ENCODE assay signal across 15 mouse cellular contexts in the genomic region with DNA sequence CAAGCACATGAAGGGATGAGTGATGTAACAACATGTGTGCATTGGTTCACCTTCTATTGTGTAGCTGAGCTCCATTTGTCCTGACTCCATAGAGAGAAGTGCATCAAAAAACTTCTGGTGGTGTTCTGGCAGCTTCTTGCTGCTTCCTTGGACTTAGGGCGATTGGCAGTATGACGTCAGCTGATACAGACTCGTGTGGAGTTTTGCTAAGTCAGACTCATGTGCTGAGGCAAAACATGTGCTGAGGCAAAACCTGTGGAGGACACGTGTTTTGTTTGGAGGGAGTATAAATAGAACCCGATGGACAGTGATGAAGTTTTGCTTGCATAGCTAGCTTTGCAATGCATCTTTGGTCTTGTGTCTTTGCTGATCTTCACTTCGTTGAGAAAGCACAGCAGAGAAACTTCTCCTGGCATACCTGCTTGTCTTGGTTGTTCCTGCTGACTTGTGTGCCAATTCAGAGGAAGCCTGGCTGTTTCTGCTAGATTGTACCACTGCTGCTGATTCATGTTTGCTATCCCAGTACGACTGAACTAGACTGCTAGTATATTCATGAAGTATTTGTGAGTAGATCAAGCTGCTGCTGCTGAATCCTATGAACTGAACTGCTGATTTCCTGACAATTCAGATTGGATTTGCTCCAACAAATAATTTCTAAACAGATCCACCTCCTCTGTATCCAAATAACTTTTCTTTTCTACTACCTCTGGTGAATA.
"Had no signal": no experiment of that assay in that cellular context is flagged by ENCODE, and none has a peak within 500 bp of the region (broad histone marks: within the 10 kb centered on the region; RNA-seq: fewer than 3 reads in every experiment).

No protein-coding gene starts in this region.

- DNase-seq: kidney, adult 18-20 months; kidney, postnatal 10 days; kidney, postnatal 4 days; left cerebral cortex, postnatal 4 days; right cerebral cortex, postnatal 14 days; thymus, postnatal 36 days had no signal

- H3K4me3 ChIP-seq: intestine, embryonic 15.5 days; layer of hippocampus, adult 2 months; limb, embryonic 13.5 days; megakaryocyte, embryonic 14.5 days; neural tube, embryonic 13.5 days; stomach, embryonic 15.5 days had no signal

- H3K4me2 ChIP-seq: intestine, embryonic 15.5 days; limb, embryonic 13.5 days; midbrain, embryonic 11.5 days; neural tube, embryonic 13.5 days; stomach, embryonic 15.5 days had no signal

- H3K9me3 ChIP-seq: intestine, embryonic 15.5 days; limb, embryonic 13.5 days; megakaryocyte, embryonic 14.5 days; neural tube, embryonic 13.5 days; stomach, embryonic 15.5 days had no signal

- H3K27me3 ChIP-seq: intestine, embryonic 15.5 days; limb, embryonic 13.5 days; megakaryocyte, embryonic 14.5 days; neural tube, embryonic 13.5 days; stomach, embryonic 15.5 days had no signal

- H3K36me3 ChIP-seq: intestine, embryonic 15.5 days; limb, embryonic 13.5 days; neural tube, embryonic 13.5 days; stomach, embryonic 15.5 days had no signal

- H3K27ac ChIP-seq: intestine, embryonic 15.5 days; layer of hippocampus, adult 2 months; limb, embryonic 13.5 days; macrophage; neural tube, embryonic 13.5 days; stomach, embryonic 15.5 days had no signal

- ATAC-seq: intestine, embryonic 15.5 days; midbrain, embryonic 16.5 days had no signal

- H3K4me1 ChIP-seq: intestine, embryonic 15.5 days; limb, embryonic 13.5 days; neural tube, embryonic 13.5 days; stomach, embryonic 15.5 days had no signal

- H3K9ac ChIP-seq: intestine, embryonic 15.5 days; limb, embryonic 13.5 days; neural tube, embryonic 13.5 days; stomach, embryonic 15.5 days had no signal
